Mouse (Mus musculus) embryonic facial prominence, embryonic 15.5 days (tissue): ENCODE results near the gene Sdk2. TPM values are rescaled to one million over a fixed set of nuclear protein-coding genes. Genes with fewer than 3 reads are reported as not detected.

Experiments
- ATAC-seq: fragments of 200-750 bp; cut with Nextera tagmentation; 2 replicates; pipeline ENCODE4 v1.8.0; 2017; ENCODE audit warnings: low read depth, moderate TSS enrichment; ENCODE audit not compliant: insufficient number of reproducible peaks, low FRiP score, low TSS enrichment
- H3K27ac ChIP-seq: fragments of 300-500 bp; sonication (generic); replicated peaks from 2 replicates; pipeline ENCODE4 v1.5.1; 2015; ENCODE audit warnings: mild to moderate bottlenecking, inconsistent platforms
- H3K27me3 ChIP-seq: fragments of 300-500 bp; sonication (generic); 2 replicates; pipeline ENCODE4 v1.6.1; 2015; ENCODE audit warnings: inconsistent platforms
- H3K36me3 ChIP-seq: fragments of 300-500 bp; sonication (generic); 2 replicates; pipeline ENCODE4 v1.6.1; 2015; ENCODE audit warnings: mild to moderate bottlenecking, inconsistent platforms
- H3K4me1 ChIP-seq: fragments of 300-500 bp; sonication (generic); 2 replicates; pipeline ENCODE4 v1.6.1; 2015; ENCODE audit warnings: inconsistent platforms
- H3K4me2 ChIP-seq: fragments of 300-500 bp; sonication (generic); replicated peaks from 2 replicates; pipeline ENCODE4 v1.6.1; 2015; ENCODE audit warnings: mild to moderate bottlenecking, inconsistent platforms
- H3K4me3 ChIP-seq: fragments of 300-500 bp; sonication (generic); replicated peaks from 2 replicates; pipeline ENCODE4 v1.5.1; 2015; ENCODE audit warnings: mild to moderate bottlenecking, inconsistent platforms
- H3K9ac ChIP-seq: fragments of 300-500 bp; sonication (generic); 2 replicates; pipeline ENCODE4 v1.6.1; 2015; ENCODE audit warnings: inconsistent platforms
- H3K9me3 ChIP-seq: fragments of 300-500 bp; sonication (generic); replicated peaks from 2 replicates; pipeline ENCODE4 v1.6.1; 2016; ENCODE audit warnings: inconsistent platforms
- WGBS: fragments of 180-500 bp; shearing (Covaris S2); methylation state at CpG from one replicate; pipeline ENCODE4 v1.1.7; 2015; 5-methylcytosine and 5-hydroxymethylcytosine counted together
- polyA plus RNA-seq: library from polyadenylated mRNA; unstranded; fragments of >200 nt; fragmentation: Nextera tagmentation; extraction: Ambion mirVana; gene quantifications from 2 replicates; pipeline ENCODE4 v1.2.1, GENCODE M21; 2015

Sdk2 gene
- polyA plus RNA-seq, 1 experiment from 2014 or later: 4.8 TPM

- H3K27ac ChIP-seq: no peak overlapping the region
- no peaks in the 10 kb centered on the region for H3K36me3 ChIP-seq
- 56% methylated on average over 7 of the region's 7 CpGs for WGBS
- no peaks in the 10 kb centered on the region for H3K27me3 ChIP-seq
- no peaks in the 10 kb centered on the region for H3K9me3 ChIP-seq
- H3K9ac ChIP-seq: no peak overlapping the region
- peaks cover 8% of the 10 kb centered on the region for H3K4me1 ChIP-seq
- ATAC-seq: no peak
- no peak overlapping the region for H3K4me2 ChIP-seq
- no peak overlapping the region for H3K4me3 ChIP-seq
Observed at GRCm38 (mm10) chr11:113886299-113886698, 180.5 kb downstream of the Sdk2 start.

GRCm38 (mm10) chr11:113884962-113885361, 181.9 kb downstream of the Sdk2 start:
- no peak overlapping the region for H3K27ac ChIP-seq
- H3K36me3 ChIP-seq: no peaks in the 10 kb centered on the region
- H3K4me1 ChIP-seq: peaks cover 8% of the 10 kb centered on the region
- H3K9ac ChIP-seq: no peak overlapping the region
- ATAC-seq: no peak
- 77% methylated on average over 11 of the region's 11 CpGs for WGBS
- no peaks in the 10 kb centered on the region for H3K27me3 ChIP-seq
- no peaks in the 10 kb centered on the region for H3K9me3 ChIP-seq
- H3K4me3 ChIP-seq: no peak overlapping the region
- no peak overlapping the region for H3K4me2 ChIP-seq

- no peak for ATAC-seq
Observed at GRCm38 (mm10) chr11:113883031-113883430, 183.8 kb downstream of the Sdk2 start.

GRCm38 (mm10) chr11:113881864-113882263, 185.0 kb downstream of the Sdk2 start:
- H3K4me2 ChIP-seq: no peak overlapping the region
- 65% methylated on average over 6 of the region's 6 CpGs for WGBS
- no peak for ATAC-seq
- peaks cover 8% of the 10 kb centered on the region for H3K4me1 ChIP-seq
- H3K27me3 ChIP-seq: no peaks in the 10 kb centered on the region
- H3K4me3 ChIP-seq: no peak overlapping the region
- no peak overlapping the region for H3K27ac ChIP-seq
- no peaks in the 10 kb centered on the region for H3K9me3 ChIP-seq
- H3K36me3 ChIP-seq: 0 out of 2 replicates have a peak, but pooled peaks cover 3% of the 10 kb centered on the region
- H3K9ac ChIP-seq: no peak overlapping the region

More at GRCm38 (mm10) chr11:113883031-113883430, 183.8 kb downstream of the Sdk2 start:
- no peaks in the 10 kb centered on the region for H3K9me3 ChIP-seq
- H3K27ac ChIP-seq: no peak overlapping the region
- H3K4me2 ChIP-seq: no peak overlapping the region
- 44% methylated on average over 8 of the region's 8 CpGs for WGBS
- H3K36me3 ChIP-seq: 0 out of 2 replicates have a peak, but pooled peaks cover 3% of the 10 kb centered on the region
- H3K4me1 ChIP-seq: peaks cover 8% of the 10 kb centered on the region
- no peaks in the 10 kb centered on the region for H3K27me3 ChIP-seq
- no peak overlapping the region for H3K4me3 ChIP-seq
- H3K9ac ChIP-seq: no peak overlapping the region

- Histone ChIP-seq H3K4me2 (no peak overlapping the region), H3K9me3 (no peaks in the 10 kb centered on the region), H3K4me3 (no peak overlapping the region), H3K36me3 (no peaks in the 10 kb centered on the region), H3K9ac (no peak overlapping the region), H3K27ac (no peak overlapping the region), H3K27me3 (no peaks in the 10 kb centered on the region), H3K4me1 (no peaks in the 10 kb centered on the region; the same call in 1 of the 2 replicates)
- ATAC-seq: no peak
- 86% methylated on average over 8 of the region's 8 CpGs for WGBS
Observed at GRCm38 (mm10) chr11:113867066-113867465, 199.8 kb downstream of the Sdk2 start.

- no peaks in the 10 kb centered on the region for H3K9me3 ChIP-seq
- peak; percentile 50 for ATAC-seq
- H3K9ac ChIP-seq: no peak overlapping the region
- no peaks in the 10 kb centered on the region for H3K36me3 ChIP-seq
- H3K4me2 ChIP-seq: no peak overlapping the region
- H3K27ac ChIP-seq: no peak overlapping the region
- H3K27me3 ChIP-seq: no peaks in the 10 kb centered on the region
- 34% methylated on average over 8 of the region's 8 CpGs for WGBS
- H3K4me1 ChIP-seq: no peaks in the 10 kb centered on the region; the same call in 1 of the 2 replicates
- H3K4me3 ChIP-seq: no peak overlapping the region
Observed at GRCm38 (mm10) chr11:113865627-113866026, 201.2 kb downstream of the Sdk2 start.

- ATAC-seq: no peak
- Histone ChIP-seq H3K9ac (no peak overlapping the region), H3K4me1 (no peaks in the 10 kb centered on the region; the same call in 1 of the 2 replicates), H3K27me3 (no peaks in the 10 kb centered on the region), H3K36me3 (no peaks in the 10 kb centered on the region), H3K9me3 (no peaks in the 10 kb centered on the region), H3K27ac (no peak overlapping the region), H3K4me3 (no peak overlapping the region), H3K4me2 (no peak overlapping the region)
- whole genome bisulfite sequencing: 72% methylated on average over 5 of the region's 5 CpGs
Observed at GRCm38 (mm10) chr11:113863408-113863807, 203.4 kb downstream of the Sdk2 start.

- Histone ChIP-seq H3K27me3 (no peaks in the 10 kb centered on the region), H3K27ac (no peak overlapping the region), H3K4me3 (no peak overlapping the region), H3K4me1 (no peaks in the 10 kb centered on the region), H3K36me3 (peaks cover 12% of the 10 kb centered on the region), H3K4me2 (no peak overlapping the region), H3K9ac (no peak overlapping the region), H3K9me3 (no peaks in the 10 kb centered on the region)
- no peak for ATAC-seq
- whole genome bisulfite sequencing: 75% methylated on average over 13 of the region's 13 CpGs
Observed at GRCm38 (mm10) chr11:113855661-113856060, 211.2 kb downstream of the Sdk2 start.

GRCm38 (mm10) chr11:113851750-113852149, 215.1 kb downstream of the Sdk2 start:
- 75% methylated on average over 8 of the region's 8 CpGs for WGBS
- H3K27ac ChIP-seq: no peak overlapping the region
- no peak overlapping the region for H3K4me3 ChIP-seq
- no peak for ATAC-seq
- H3K4me1 ChIP-seq: no peaks in the 10 kb centered on the region
- H3K9ac ChIP-seq: no peak overlapping the region
- H3K9me3 ChIP-seq: no peaks in the 10 kb centered on the region
- peaks cover 12% of the 10 kb centered on the region for H3K36me3 ChIP-seq
- no peak overlapping the region for H3K4me2 ChIP-seq
- no peaks in the 10 kb centered on the region for H3K27me3 ChIP-seq

- Histone ChIP-seq H3K9ac (no peak overlapping the region), H3K36me3 (peaks cover 9% of the 10 kb centered on the region; the same call in 1 of the 2 replicates), H3K4me3 (no peak overlapping the region), H3K4me1 (no peaks in the 10 kb centered on the region), H3K27ac (no peak overlapping the region), H3K4me2 (no peak overlapping the region), H3K9me3 (no peaks in the 10 kb centered on the region), H3K27me3 (no peaks in the 10 kb centered on the region)
- WGBS: 50% methylated on average over 7 of the region's 7 CpGs
- no peak for ATAC-seq
Observed at GRCm38 (mm10) chr11:113849322-113849721, 217.5 kb downstream of the Sdk2 start.

- WGBS: 75% methylated on average over 6 of the region's 6 CpGs
- no peak overlapping the region for H3K4me2 ChIP-seq
- H3K4me1 ChIP-seq: no peaks in the 10 kb centered on the region
- ATAC-seq: no peak
- H3K27ac ChIP-seq: no peak overlapping the region
- no peaks in the 10 kb centered on the region for H3K9me3 ChIP-seq
- no peak overlapping the region for H3K9ac ChIP-seq
- no peak overlapping the region for H3K4me3 ChIP-seq
- H3K36me3 ChIP-seq: 0 out of 2 replicates have a peak, but pooled peaks cover 6% of the 10 kb centered on the region
- H3K27me3 ChIP-seq: no peaks in the 10 kb centered on the region
Observed at GRCm38 (mm10) chr11:113843920-113844319, 222.9 kb downstream of the Sdk2 start.

GRCm38 (mm10) chr11:113842879-113843278, 224.0 kb downstream of the Sdk2 start:
- ATAC-seq: no peak
- Histone ChIP-seq H3K9me3 (no peaks in the 10 kb centered on the region), H3K27ac (no peak overlapping the region), H3K9ac (no peak overlapping the region), H3K4me3 (no peak overlapping the region), H3K4me2 (no peak overlapping the region), H3K4me1 (no peaks in the 10 kb centered on the region), H3K36me3 (0 out of 2 replicates have a peak, but pooled peaks cover 6% of the 10 kb centered on the region), H3K27me3 (no peaks in the 10 kb centered on the region)
- WGBS: 93% methylated on average over 11 of the region's 11 CpGs
